Mouse (Mus musculus): ENCODE results near the gene Dhx35. TPM values are rescaled to one million over a fixed set of nuclear protein-coding genes. Genes with fewer than 3 reads are reported as not detected.

The Dhx35 gene
- 17.7 and 19.6 TPM in 2 replicates for polyA plus RNA-seq (2016; fragmentation: Nextera tagmentation; extraction: Ambion mirVana)

DNA sequence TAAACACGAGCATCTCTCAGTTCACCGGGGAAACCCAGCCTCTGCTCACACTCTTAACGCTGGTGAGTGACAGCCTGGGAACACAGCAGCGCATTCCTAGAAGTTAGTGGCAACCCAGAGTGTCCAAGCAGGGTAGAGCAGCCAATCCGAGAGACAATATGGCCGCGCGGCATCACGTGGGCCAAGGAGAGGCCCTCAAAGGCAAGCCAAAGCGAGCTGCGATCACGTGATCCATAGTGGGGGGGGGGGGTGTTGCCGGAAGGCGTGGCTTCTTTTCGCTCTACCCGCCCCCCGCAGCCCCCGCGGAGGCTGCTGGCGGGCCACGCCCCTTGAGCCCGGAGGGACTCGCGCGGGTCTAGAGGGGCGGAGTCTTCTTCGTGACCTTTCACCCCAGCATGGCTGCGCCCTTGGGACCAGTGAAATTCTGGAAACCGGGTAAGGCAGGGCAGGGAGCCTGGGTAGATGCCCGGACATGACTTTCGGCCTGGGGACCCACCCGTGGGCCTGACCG lies at the start of gene Dhx35:
TSS of gene Dhx35 (plus strand) at position 314 of the 511 bp plus-strand sequence.
- Histone ChIP-seq H3K4me3 (peak within 1 kb of the TSS; percentile 76), H3K27me3 (ENCODE audit: low read depth, poor library complexity, severe bottlenecking) (no peaks in the 10 kb centered on the region), H3K9me3 (replicated peaks) (no peaks in the 10 kb centered on the region), H3K4me1 (peaks cover 24% of the 10 kb centered on the region), H3K27ac (replicated peaks) (peak within 1 kb of the TSS; percentile 85), H3K36me3 (peaks cover 2% of the 10 kb centered on the region)
- 0% methylated on average over 30 of the region's 33 CpGs for WGBS
- peak; percentile 99 for DNase-seq (ENCODE audit: low spot score)

DNA sequence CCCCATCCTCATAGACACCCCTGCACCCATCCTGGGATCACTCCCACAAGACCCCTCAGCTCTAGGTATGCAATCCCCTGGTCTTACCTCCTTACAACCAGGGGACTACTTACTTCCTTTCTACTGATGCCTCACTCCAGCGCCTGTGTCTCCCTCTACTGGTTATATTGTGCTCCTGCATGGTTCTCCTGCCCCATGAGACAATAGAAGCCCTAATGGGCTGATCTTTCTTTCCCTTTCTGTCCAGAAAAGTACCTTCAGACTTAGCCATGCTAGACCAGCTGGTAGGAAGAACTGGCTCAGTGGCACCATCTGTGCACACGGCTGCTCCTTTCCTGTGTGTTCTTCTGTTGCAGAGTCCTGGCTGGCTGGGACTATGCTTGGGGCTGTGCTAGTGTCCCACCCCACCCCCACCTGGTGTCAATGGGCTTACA lies 49.5 kb upstream of the Dhx35 start:
- DNase-seq (ENCODE audit: low spot score): peak; percentile 50
- H3K4me1 ChIP-seq: peaks cover 23% of the 10 kb centered on the region
- H3K27ac ChIP-seq (replicated peaks): peak overlapping the region; percentile 52; the same call in 1 of the 2 replicates
- WGBS: 17% methylated on average over 2 of the region's 2 CpGs
- no peak overlapping the region for H3K4me3 ChIP-seq
- peaks cover 12% of the 10 kb centered on the region for H3K36me3 ChIP-seq
- no peaks in the 10 kb centered on the region for H3K27me3 ChIP-seq (ENCODE audit: low read depth, poor library complexity, severe bottlenecking)
- H3K9me3 ChIP-seq (replicated peaks): 0 out of 2 replicates have a peak, but pooled peaks cover 4% of the 10 kb centered on the region

DNA sequence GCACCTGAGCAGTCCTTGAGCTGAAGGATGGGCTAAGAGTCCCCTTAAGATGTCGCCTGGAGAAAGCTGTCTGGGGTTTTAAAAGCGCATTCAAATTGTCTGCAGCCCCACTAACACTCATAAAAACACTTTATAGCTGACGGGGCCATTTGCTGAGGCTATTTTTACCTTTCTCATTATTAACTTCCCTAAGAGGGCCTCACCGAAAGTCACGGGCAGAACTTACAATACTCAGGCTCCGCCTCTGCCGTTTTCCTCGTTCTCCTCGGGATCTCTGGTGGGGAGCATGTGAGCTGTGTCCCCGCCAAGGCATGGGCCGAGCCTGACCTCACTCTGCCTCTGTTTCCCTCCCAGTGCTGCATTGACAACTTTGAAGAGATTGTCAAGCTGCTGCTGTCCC lies 48.4 kb upstream of the Dhx35 start:
- DNase-seq (ENCODE audit: low spot score): no peak

DNA sequence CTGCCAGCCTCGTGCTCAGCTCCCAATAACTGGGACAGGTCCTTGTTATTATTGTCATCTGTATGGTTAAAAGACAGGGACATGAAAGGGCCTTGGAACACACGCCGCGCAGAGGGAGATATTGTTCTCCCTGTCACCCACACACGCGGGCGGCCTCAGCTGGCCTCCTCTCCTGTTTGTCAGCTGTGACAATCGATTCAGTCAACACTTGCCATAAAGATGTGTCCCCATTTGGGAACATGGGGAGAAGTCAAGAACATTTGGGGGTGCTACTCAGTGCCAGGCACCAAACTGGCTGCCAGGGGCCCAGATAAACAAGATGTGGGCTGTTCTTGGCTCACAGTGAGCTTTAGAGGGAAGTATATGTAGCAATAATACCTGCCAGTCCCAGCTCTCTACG lies 45.2 kb upstream of the Dhx35 start:
- 93% methylated on average over 9 of the region's 9 CpGs for WGBS
- Histone ChIP-seq H3K4me3 (no peak overlapping the region), H3K4me1 (peaks cover 8% of the 10 kb centered on the region), H3K27ac (replicated peaks) (no peak overlapping the region), H3K9me3 (replicated peaks) (no peaks in the 10 kb centered on the region), H3K27me3 (ENCODE audit: low read depth, poor library complexity, severe bottlenecking) (no peaks in the 10 kb centered on the region), H3K36me3 (peaks cover 5% of the 10 kb centered on the region; the same call in 1 of the 2 replicates)
- DNase-seq (ENCODE audit: low spot score): no peak

More for the DNA sequence above, 48.4 kb upstream of the Dhx35 start:
- 84% methylated on average over 11 of the region's 11 CpGs for WGBS
- Histone ChIP-seq H3K27me3 (ENCODE audit: low read depth, poor library complexity, severe bottlenecking) (no peaks in the 10 kb centered on the region), H3K36me3 (peaks cover 12% of the 10 kb centered on the region), H3K4me3 (no peak overlapping the region), H3K27ac (replicated peaks) (no peak overlapping the region), H3K9me3 (replicated peaks) (0 out of 2 replicates have a peak, but pooled peaks cover 4% of the 10 kb centered on the region), H3K4me1 (peaks cover 15% of the 10 kb centered on the region)

- 84% methylated on average over 2 of the region's 2 CpGs for WGBS
- Histone ChIP-seq H3K9me3 (replicated peaks) (no peaks in the 10 kb centered on the region), H3K4me1 (no peaks in the 10 kb centered on the region), H3K27ac (replicated peaks) (no peak overlapping the region), H3K4me3 (no peak overlapping the region), H3K27me3 (ENCODE audit: low read depth, poor library complexity, severe bottlenecking) (no peaks in the 10 kb centered on the region), H3K36me3 (0 out of 2 replicates have a peak, but pooled peaks cover 3% of the 10 kb centered on the region)
- DNase-seq (ENCODE audit: low spot score): no peak
Observed at GRCm38 (mm10) chr2:158760231-158760630, 34.4 kb upstream of the Dhx35 start.

GRCm38 (mm10) chr2:158762339-158762738 lies 32.3 kb upstream of the Dhx35 start:
- Histone ChIP-seq H3K4me3 (no peak overlapping the region), H3K4me1 (peaks cover 2% of the 10 kb centered on the region; the same call in 1 of the 2 replicates), H3K27ac (replicated peaks) (no peak overlapping the region), H3K9me3 (replicated peaks) (no peaks in the 10 kb centered on the region), H3K36me3 (0 out of 2 replicates have a peak, but pooled peaks cover 3% of the 10 kb centered on the region), H3K27me3 (ENCODE audit: low read depth, poor library complexity, severe bottlenecking) (no peaks in the 10 kb centered on the region)
- DNase-seq (ENCODE audit: low spot score): no peak
- WGBS: 90% methylated on average over 5 of the region's 5 CpGs

- DNase-seq (ENCODE audit: low spot score): peak; percentile 98
- Histone ChIP-seq H3K27me3 (ENCODE audit: low read depth, poor library complexity, severe bottlenecking) (no peaks in the 10 kb centered on the region), H3K27ac (replicated peaks) (peak within 1 kb of the TSS; percentile 94), H3K4me1 (peaks cover 54% of the 10 kb centered on the region), H3K4me3 (peak within 1 kb of the TSS; percentile 79), H3K36me3 (peaks cover 14% of the 10 kb centered on the region), H3K9me3 (replicated peaks) (no peaks in the 10 kb centered on the region)
- under 1% methylated on average over 48 of the region's 48 CpGs for WGBS
Observed at GRCm38 (mm10) chr2:158767742-158768339, 26.8 kb upstream of the Dhx35 start, which contains the start of gene Fam83d. TSS of gene Fam83d (plus strand) at chr2:158768093.

GRCm38 (mm10) chr2:158768350-158768749 lies 26.3 kb upstream of the Dhx35 start:
- H3K9me3 ChIP-seq (replicated peaks): no peaks in the 10 kb centered on the region
- peak overlapping the region; percentile 94 for H3K27ac ChIP-seq (replicated peaks)
- H3K4me3 ChIP-seq: peak overlapping the region; percentile 79
- peak; percentile 68 for DNase-seq (ENCODE audit: low spot score)
- peaks cover 54% of the 10 kb centered on the region for H3K4me1 ChIP-seq
- WGBS: under 1% methylated on average over 37 of the region's 37 CpGs
- H3K36me3 ChIP-seq: peaks cover 19% of the 10 kb centered on the region
- no peaks in the 10 kb centered on the region for H3K27me3 ChIP-seq (ENCODE audit: low read depth, poor library complexity, severe bottlenecking)

DNA sequence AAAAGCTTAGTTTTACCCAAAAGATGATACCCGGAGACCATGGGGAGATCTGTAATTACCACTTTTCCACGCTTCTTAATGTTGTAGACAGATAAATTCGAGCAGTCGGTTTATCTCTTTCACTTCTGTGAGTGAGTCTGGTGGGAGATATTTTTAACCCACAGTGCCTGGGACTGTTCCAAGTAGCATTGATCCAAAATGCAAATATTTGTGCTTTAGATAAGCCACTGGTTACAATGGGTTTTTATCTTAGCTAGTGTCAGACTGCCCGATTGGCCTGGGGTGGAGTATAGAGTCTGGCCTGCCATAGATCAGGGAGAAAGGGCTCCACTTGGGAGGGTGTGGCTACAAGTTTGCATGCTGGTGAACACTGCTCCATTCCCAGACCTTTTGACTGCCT lies 25.8 kb upstream of the Dhx35 start:
- DNase-seq (ENCODE audit: low spot score): peak; percentile 41
- H3K27ac ChIP-seq (replicated peaks): peak overlapping the region; percentile 94
- H3K4me1 ChIP-seq: peaks cover 54% of the 10 kb centered on the region

GRCm38 (mm10) chr2:158770126-158770757 lies 24.4 kb upstream of the Dhx35 start:
- Histone ChIP-seq H3K9me3 (replicated peaks) (no peaks in the 10 kb centered on the region), H3K4me3 (peak overlapping the region; percentile 79), H3K4me1 (peaks cover 61% of the 10 kb centered on the region), H3K27me3 (ENCODE audit: low read depth, poor library complexity, severe bottlenecking) (no peaks in the 10 kb centered on the region), H3K36me3 (peaks cover 35% of the 10 kb centered on the region), H3K27ac (replicated peaks) (no peak overlapping the region)
- DNase-seq (ENCODE audit: low spot score): no peak
- 68% methylated on average over 13 of the region's 13 CpGs for WGBS

More for the DNA sequence above, 25.8 kb upstream of the Dhx35 start:
- WGBS: 8% methylated on average over 5 of the region's 5 CpGs
- Histone ChIP-seq H3K27me3 (ENCODE audit: low read depth, poor library complexity, severe bottlenecking) (no peaks in the 10 kb centered on the region), H3K36me3 (peaks cover 22% of the 10 kb centered on the region), H3K4me3 (peak overlapping the region; percentile 79), H3K9me3 (replicated peaks) (no peaks in the 10 kb centered on the region)

GRCm38 (mm10) chr2:158771066-158771763 lies 23.4 kb upstream of the Dhx35 start:
- Histone ChIP-seq H3K36me3 (peaks cover 45% of the 10 kb centered on the region), H3K4me1 (peaks cover 65% of the 10 kb centered on the region), H3K9me3 (replicated peaks) (no peaks in the 10 kb centered on the region), H3K27me3 (ENCODE audit: low read depth, poor library complexity, severe bottlenecking) (no peaks in the 10 kb centered on the region), H3K4me3 (peak overlapping the region; percentile 79; the same call in 1 of the 2 replicates), H3K27ac (replicated peaks) (0 out of 2 replicates have a peak overlapping the region, but pooled peaks have one; percentile 23)
- 75% methylated on average over 11 of the region's 11 CpGs for WGBS
- DNase-seq (ENCODE audit: low spot score): no peak

DNA sequence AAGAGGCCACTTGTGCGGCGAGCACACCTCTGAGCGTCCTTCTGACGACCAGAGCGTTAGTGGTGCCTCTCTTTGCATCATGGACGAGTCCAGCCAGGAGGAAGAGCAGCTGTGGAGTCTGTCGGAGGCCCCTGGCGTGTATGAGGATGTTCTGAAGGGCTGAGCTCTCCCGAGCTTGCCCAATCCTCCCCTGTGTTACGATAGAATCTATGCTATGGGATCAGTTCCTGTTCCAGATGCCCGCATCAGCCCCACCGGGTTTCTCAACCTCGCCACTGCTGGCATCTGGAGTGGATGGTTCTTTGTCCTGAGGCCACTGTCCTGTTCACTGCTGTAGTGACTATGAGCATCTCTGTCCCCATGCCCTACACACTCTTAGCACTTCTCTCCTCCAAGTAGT lies 21.8 kb upstream of the Dhx35 start:
- Histone ChIP-seq H3K27me3 (ENCODE audit: low read depth, poor library complexity, severe bottlenecking) (no peaks in the 10 kb centered on the region), H3K9me3 (replicated peaks) (no peaks in the 10 kb centered on the region), H3K36me3 (peaks cover 61% of the 10 kb centered on the region), H3K27ac (replicated peaks) (0 out of 2 replicates have a peak overlapping the region, but pooled peaks have one; percentile 23), H3K4me3 (no peak overlapping the region), H3K4me1 (peaks cover 71% of the 10 kb centered on the region)
- 92% methylated on average over 13 of the region's 13 CpGs for WGBS
- no peak for DNase-seq (ENCODE audit: low spot score)

Data from midbrain, embryonic 10.5 days (tissue).